Mouse (Mus musculus) liver, embryonic 15.5 days (tissue): ENCODE measurements around the gene Men1. TPM values are rescaled to one million over a fixed set of nuclear protein-coding genes. Genes with fewer than 3 reads are reported as not detected.
"Not testable (repeated sequence)": the region's sequence is repeated elsewhere in the genome, so short reads cannot be mapped to it uniquely, and the experiment has no call there.

Experiments used
- ATAC-seq: fragments of 200-750 bp; cut with Nextera tagmentation; 2 replicates; pipeline ENCODE4 v1.8.0; 2017; ENCODE audit warnings: moderate number of reproducible peaks, mild to moderate bottlenecking, moderate library complexity; ENCODE audit not compliant: insufficient read depth
- H3K27ac ChIP-seq: fragments of 300-500 bp; sonication (generic); replicated peaks from 2 replicates; pipeline ENCODE4 v1.5.1; 2015; ENCODE audit warnings: mild to moderate bottlenecking, inconsistent platforms
- H3K27me3 ChIP-seq: fragments of 300-500 bp; sonication (generic); 2 replicates; pipeline ENCODE4 v1.6.1; 2015; ENCODE audit warnings: mild to moderate bottlenecking, inconsistent platforms
- H3K36me3 ChIP-seq: fragments of 300-500 bp; sonication (generic); replicated peaks from 2 replicates; pipeline ENCODE4 v1.6.1; 2015; ENCODE audit warnings: moderate library complexity, mild to moderate bottlenecking, inconsistent platforms
- H3K4me1 ChIP-seq: fragments of 300-500 bp; sonication (generic); replicated peaks from 2 replicates; pipeline ENCODE4 v1.6.1; 2015; ENCODE audit warnings: inconsistent platforms
- H3K4me2 ChIP-seq: fragments of 300-500 bp; sonication (generic); 2 replicates; pipeline ENCODE4 v1.6.1; 2015; ENCODE audit warnings: moderate library complexity, mild to moderate bottlenecking, inconsistent platforms
- H3K4me3 ChIP-seq: fragments of 300-500 bp; sonication (generic); replicated peaks from 2 replicates; pipeline ENCODE4 v1.5.1; 2015; ENCODE audit warnings: mild to moderate bottlenecking, inconsistent platforms
- H3K9ac ChIP-seq: fragments of 300-500 bp; sonication (generic); 2 replicates; pipeline ENCODE4 v1.6.1; 2015; ENCODE audit warnings: moderate library complexity, mild to moderate bottlenecking, inconsistent platforms
- H3K9me3 ChIP-seq: fragments of 300-500 bp; sonication (generic); replicated peaks from 2 replicates; pipeline ENCODE4 v1.6.1; 2016; ENCODE audit warnings: inconsistent platforms
- WGBS: fragments of 180-500 bp; shearing (Covaris S2); methylation state at CpG from one replicate; pipeline ENCODE4 v1.1.7; 2015; ENCODE audit warnings: mixed read lengths; ENCODE audit not compliant: insufficient replicate concordance; 5-methylcytosine and 5-hydroxymethylcytosine counted together
- polyA plus RNA-seq: library from polyadenylated mRNA; unstranded; fragments of >200 nt; fragmentation: Nextera tagmentation; extraction: Ambion mirVana; gene quantifications from 2 replicates; pipeline ENCODE4 v1.2.1, GENCODE M21; 2015

Gene Men1
- polyA plus RNA-seq, 1 experiment from 2014 or later = 25.1 TPM

DNA sequence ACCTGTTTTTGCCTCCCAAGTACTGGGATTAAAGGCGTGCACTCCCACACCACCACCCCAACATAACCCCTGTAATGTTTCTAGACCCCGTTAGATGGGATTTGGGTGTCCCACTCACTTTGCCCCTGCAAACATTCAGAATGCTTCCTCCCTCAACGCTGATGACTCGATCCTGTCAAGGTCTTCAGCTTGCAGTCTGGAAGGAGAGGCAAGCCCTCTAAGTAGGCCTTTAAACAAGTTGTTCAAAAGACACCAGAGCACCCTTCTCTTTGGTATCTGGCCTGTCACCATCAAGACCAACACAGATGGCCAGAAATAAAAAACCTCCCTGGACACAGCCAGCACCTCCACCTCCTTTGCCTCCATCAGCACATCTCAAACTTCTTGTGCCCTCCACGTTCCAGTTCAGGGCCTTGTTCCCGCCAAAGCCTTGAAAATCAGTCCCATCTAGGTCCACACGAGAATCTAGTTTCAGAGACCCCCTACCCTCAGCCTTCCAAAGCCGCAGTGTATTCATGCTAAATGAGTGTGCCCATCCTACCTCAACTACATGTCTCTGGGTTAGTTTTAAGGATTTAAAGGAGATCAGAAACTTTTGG, 29.2 kb upstream of the Men1 start:
- H3K9me3 ChIP-seq = no peaks in the 10 kb centered on the region
- H3K27me3 ChIP-seq = no peaks in the 10 kb centered on the region
- peak overlapping the region; percentile 75 for H3K9ac ChIP-seq
- H3K4me1 ChIP-seq = peaks cover 83% of the 10 kb centered on the region
- peak overlapping the region; percentile 77 for H3K4me3 ChIP-seq
- ATAC-seq = no peak
- H3K4me2 ChIP-seq = peak overlapping the region; percentile 99
- 56% methylated on average over 8 of the region's 8 CpGs for WGBS
- peaks cover 7% of the 10 kb centered on the region; the same call in 1 of the 2 replicates for H3K36me3 ChIP-seq
- H3K27ac ChIP-seq = peak overlapping the region; percentile 84

DNA sequence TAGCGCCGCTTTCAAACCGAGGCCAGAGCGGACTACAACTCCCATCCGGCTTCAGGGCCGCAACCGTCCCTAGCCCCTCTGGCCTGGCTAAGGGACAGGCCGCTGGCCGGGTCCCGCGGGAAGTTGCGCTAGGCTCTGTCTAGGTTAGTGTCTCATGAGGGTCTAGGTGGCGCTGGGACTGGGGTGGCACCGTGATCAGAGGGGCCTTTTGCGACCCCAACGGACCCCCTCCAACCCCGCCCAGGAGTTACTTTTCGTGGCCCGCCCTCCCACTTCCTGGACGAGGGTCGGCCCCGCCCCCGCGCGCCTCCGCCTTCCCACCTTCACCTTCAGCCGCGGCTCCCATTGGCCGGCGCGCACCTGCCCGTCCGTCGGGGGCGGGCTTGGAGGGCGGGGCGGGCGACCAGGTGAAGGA, 28.6 kb upstream of the Men1 start, which contains the start of gene Cdc42bpg:
Gene Cdc42bpg (plus strand): TSS at position 320 of the 415 bp plus-strand sequence.
- H3K9ac ChIP-seq = peak within 1 kb of the TSS; percentile 75
- no peaks in the 10 kb centered on the region for H3K9me3 ChIP-seq
- WGBS = 1% methylated on average over 38 of the region's 38 CpGs
- H3K4me2 ChIP-seq = peak within 1 kb of the TSS; percentile 99
- peak within 1 kb of the TSS; percentile 84 for H3K27ac ChIP-seq
- no peaks in the 10 kb centered on the region for H3K27me3 ChIP-seq
- peak within 1 kb of the TSS; percentile 77 for H3K4me3 ChIP-seq
- peak; percentile 86 for ATAC-seq
- H3K36me3 ChIP-seq = peaks cover 12% of the 10 kb centered on the region; the same call in 1 of the 2 replicates
- peaks cover 78% of the 10 kb centered on the region for H3K4me1 ChIP-seq

DNA sequence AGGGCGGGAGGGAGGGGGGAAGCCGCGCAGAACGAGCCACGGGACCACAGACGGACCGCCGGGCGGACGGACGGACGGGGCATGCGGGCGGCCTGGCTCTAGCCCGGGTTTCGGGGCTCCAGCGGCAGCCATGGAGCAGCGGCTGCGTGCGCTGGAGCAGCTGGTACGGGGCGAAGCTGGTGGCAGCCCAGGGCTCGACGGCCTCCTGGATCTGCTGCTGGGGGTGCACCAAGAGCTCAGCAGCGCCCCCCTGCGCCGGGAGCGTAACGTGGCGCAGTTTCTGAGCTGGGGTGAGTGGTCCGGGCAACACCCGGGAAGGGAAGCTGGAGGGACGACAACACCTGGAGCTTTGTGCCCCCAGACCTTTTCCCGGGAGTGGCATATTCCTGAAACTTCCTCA, 28.2 kb upstream of the Men1 start:
- peaks cover 16% of the 10 kb centered on the region; the same call in 1 of the 2 replicates for H3K36me3 ChIP-seq

DNA sequence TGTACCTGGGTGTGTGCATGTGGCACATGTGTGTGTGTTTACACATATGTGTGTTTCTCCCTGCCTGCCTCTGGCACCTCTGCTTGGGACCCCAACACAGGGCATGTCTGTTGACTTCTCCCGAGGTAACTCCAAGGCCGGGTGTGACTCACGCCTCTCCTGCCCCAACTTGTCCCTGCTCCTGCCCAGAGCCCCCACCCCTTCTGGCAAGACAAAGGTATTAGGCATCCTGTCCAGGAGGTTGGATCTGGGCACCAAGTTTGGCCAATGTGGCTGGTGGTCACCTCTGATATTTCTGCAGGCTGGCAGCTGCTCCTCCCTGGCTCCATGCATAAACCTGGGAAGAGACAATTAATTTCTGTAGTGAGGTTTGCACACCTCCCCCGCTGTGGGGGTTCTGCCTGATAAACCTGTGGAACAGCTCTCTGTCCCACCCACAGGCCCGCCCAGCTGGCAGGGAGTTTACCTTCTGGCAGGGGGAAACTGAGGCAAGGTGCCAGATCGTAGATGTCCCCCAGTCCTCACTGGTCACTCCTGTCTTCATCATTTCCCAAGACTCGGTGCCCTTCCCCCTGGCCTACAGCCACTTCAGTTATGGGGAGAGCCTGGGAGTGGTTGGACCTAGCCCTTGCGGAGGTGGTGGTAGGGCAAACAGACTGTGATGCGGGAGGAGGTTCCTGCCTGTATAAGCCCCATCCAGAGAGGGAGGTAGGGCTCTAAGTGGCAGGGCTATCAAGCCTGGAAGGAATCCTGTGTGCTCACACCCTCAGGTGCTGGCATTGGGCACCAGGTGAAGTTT, 26.8 kb upstream of the Men1 start:
- no peak overlapping the region for H3K9ac ChIP-seq
- H3K27ac ChIP-seq = 0 out of 2 replicates have a peak overlapping the region, but pooled peaks have one; percentile 4
- ATAC-seq = no peak
- H3K4me3 ChIP-seq = peak overlapping the region; percentile 9; the same call in 1 of the 2 replicates
- H3K9me3 ChIP-seq = no peaks in the 10 kb centered on the region
- WGBS = 73% methylated on average over 9 of the region's 9 CpGs
- H3K4me2 ChIP-seq = peak overlapping the region; percentile 99
- H3K36me3 ChIP-seq = peaks cover 23% of the 10 kb centered on the region; the same call in 1 of the 2 replicates
- peaks cover 60% of the 10 kb centered on the region for H3K4me1 ChIP-seq
- no peaks in the 10 kb centered on the region for H3K27me3 ChIP-seq

More for the DNA sequence above, 28.2 kb upstream of the Men1 start:
- whole genome bisulfite sequencing = 1% methylated on average over 34 of the region's 34 CpGs
- Histone ChIP-seq H3K9me3 (no peaks in the 10 kb centered on the region), H3K4me1 (peaks cover 74% of the 10 kb centered on the region), H3K9ac (peak overlapping the region; percentile 75), H3K4me3 (peak overlapping the region; percentile 77), H3K27ac (peak overlapping the region; percentile 84), H3K27me3 (no peaks in the 10 kb centered on the region), H3K4me2 (peak overlapping the region; percentile 99)
- ATAC-seq = peak; percentile 59

DNA sequence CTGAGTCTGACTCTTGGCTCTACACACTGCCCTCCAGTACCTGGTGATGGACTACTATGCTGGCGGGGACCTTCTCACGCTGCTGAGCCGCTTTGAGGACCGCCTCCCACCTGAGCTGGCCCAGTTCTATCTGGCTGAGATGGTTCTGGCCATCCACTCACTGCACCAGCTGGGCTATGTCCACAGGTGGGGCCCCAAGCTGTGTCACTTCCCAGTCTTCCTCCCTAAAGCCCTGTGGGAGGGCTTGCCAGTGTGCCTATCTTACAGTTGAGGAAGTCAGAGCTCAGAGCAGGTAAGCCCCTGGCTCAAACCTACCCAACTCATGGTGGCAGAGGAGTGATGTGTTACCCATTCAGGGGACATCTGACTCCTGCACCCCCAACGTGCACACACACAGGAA, 24.6 kb upstream of the Men1 start:
- Histone ChIP-seq H3K27ac (no peak overlapping the region), H3K4me2 (no peak overlapping the region), H3K9ac (no peak overlapping the region), H3K4me3 (no peak overlapping the region), H3K4me1 (peaks cover 38% of the 10 kb centered on the region), H3K36me3 (peaks cover 43% of the 10 kb centered on the region), H3K27me3 (no peaks in the 10 kb centered on the region), H3K9me3 (no peaks in the 10 kb centered on the region)
- ATAC-seq = no peak
- WGBS = 83% methylated on average over 5 of the region's 5 CpGs

DNA sequence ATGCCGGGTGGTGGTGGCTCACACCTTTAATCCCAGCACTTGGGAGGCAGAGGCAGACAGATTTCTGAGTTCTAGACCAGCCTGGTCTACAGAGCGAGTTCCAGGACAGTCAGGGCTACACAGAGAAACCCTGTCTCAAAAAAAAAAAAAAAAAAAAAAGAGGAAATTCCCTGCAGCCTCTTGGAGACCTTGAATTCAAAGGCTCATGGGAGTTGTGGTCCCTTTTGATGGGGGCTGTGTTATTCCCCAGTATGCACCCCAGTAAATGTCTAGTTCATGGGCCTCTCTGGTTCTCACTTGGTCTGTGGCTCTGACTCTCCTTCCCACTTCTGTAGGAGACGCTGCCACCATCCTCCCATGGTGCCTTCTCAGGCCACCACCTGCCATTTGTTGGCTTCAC, 23.0 kb upstream of the Men1 start:
- peaks cover 23% of the 10 kb centered on the region for H3K4me1 ChIP-seq
- H3K4me3 ChIP-seq, H3K27ac ChIP-seq, H3K9ac ChIP-seq, ATAC-seq, H3K27me3 ChIP-seq, H3K4me2 ChIP-seq, H3K9me3 ChIP-seq: not testable (repeated sequence)
- WGBS = 71% methylated on average over 3 of the region's 3 CpGs
- peaks cover 46% of the 10 kb centered on the region for H3K36me3 ChIP-seq

DNA sequence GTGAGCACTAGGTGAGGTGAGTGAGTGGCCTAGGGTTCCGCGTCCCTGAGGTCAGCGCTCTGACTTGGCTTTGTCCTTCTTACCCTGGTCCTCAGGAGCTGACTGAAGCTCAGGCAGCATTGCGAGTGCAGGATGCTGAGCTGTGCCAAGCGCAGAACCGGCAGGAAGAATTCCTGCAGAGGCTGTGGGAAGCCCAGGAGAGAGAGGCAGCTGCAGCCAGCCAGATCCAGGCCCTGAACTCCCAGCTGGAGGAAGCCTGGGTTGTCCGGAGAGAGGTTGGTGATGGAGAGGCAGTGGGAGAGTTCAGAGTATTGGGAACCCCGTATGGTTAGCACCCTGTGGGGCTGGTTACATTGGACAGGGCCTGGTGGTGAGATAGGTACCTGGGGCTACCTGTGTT, 21.0 kb upstream of the Men1 start:
- H3K9me3 ChIP-seq = no peaks in the 10 kb centered on the region
- no peak overlapping the region for H3K9ac ChIP-seq
- H3K27ac ChIP-seq = no peak overlapping the region
- H3K36me3 ChIP-seq = peaks cover 51% of the 10 kb centered on the region
- H3K4me3 ChIP-seq = no peak overlapping the region
- 81% methylated on average over 8 of the region's 8 CpGs for WGBS
- H3K4me1 ChIP-seq = 0 out of 2 replicates have a peak, but pooled peaks cover 3% of the 10 kb centered on the region
- no peak overlapping the region for H3K4me2 ChIP-seq
- H3K27me3 ChIP-seq = no peaks in the 10 kb centered on the region
- no peak for ATAC-seq

DNA sequence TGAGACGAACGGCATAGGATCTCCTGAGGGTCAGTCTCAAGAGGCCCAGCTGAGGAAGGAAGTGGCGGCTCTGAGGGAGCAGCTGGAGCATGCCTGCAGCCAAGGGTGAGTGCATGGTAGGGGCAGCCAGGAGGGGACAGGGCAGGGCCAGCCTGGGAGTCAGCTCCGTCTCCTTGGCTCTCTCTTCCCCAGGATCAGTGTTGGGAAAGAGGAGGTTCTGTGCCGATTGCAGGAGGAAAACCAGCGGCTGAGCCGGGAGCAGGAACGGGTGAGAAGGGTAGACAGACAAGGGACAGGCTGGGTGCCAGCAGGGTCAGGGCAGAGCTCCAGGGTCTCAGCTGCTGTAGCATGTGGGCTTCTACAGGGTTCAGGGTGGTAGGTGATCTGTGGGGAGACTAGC, 20.3 kb upstream of the Men1 start:
- Histone ChIP-seq H3K9ac (no peak overlapping the region), H3K27ac (no peak overlapping the region), H3K4me3 (no peak overlapping the region), H3K4me2 (no peak overlapping the region), H3K4me1 (no peaks in the 10 kb centered on the region), H3K9me3 (no peaks in the 10 kb centered on the region), H3K36me3 (peaks cover 54% of the 10 kb centered on the region), H3K27me3 (no peaks in the 10 kb centered on the region)
- no peak for ATAC-seq
- 70% methylated on average over 8 of the region's 8 CpGs for WGBS

DNA sequence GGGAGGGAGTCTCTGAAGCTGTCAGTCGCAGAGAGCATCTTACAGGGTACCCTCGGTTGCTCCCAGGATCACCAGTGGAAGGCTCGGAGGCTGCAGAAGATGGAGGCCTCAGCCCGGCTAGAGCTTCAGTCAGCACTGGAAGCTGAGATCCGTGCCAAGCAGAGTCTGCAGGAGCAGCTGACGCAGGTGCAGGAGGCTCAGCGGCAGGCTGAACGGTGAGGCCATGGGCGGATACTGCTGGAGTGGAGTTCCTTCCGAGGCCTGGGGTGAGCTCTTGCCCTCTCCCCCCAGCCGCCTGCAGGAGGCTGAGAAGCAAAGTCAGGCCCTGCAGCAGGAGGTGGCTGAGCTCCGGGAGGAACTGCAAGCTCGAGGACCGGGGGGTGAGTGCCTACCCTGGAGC, 19.2 kb upstream of the Men1 start:
- ATAC-seq = no peak
- no peak overlapping the region for H3K4me2 ChIP-seq
- H3K27me3 ChIP-seq = no peaks in the 10 kb centered on the region
- H3K36me3 ChIP-seq = peaks cover 48% of the 10 kb centered on the region
- H3K4me1 ChIP-seq = no peaks in the 10 kb centered on the region
- no peak overlapping the region for H3K9ac ChIP-seq
- H3K4me3 ChIP-seq = no peak overlapping the region
- H3K27ac ChIP-seq = no peak overlapping the region
- 77% methylated on average over 14 of the region's 14 CpGs for WGBS
- H3K9me3 ChIP-seq = no peaks in the 10 kb centered on the region

DNA sequence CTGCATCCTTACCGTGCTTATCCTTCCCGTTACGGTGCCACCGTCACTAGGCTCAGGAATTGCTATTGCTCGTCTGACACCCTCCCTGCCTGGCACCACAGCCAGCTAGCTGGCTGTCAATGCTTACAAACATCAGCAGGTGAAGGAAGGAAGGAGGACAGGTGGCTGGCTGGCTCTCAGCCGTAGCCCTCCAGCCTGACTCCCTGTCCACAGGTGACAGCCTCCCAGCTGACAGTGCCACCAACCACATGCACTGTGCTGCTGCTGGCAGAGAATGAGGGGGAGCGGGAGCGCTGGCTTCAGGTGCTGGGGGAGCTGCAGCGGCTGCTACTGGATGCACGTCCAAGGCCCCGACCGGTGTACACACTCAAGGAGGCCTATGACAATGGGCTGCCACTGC, 16.6 kb upstream of the Men1 start:
- Histone ChIP-seq H3K36me3 (peaks cover 34% of the 10 kb centered on the region), H3K27ac (no peak overlapping the region), H3K9me3 (no peaks in the 10 kb centered on the region), H3K4me3 (no peak overlapping the region), H3K27me3 (no peaks in the 10 kb centered on the region), H3K4me1 (peaks cover 6% of the 10 kb centered on the region; the same call in 1 of the 2 replicates), H3K9ac (no peak overlapping the region), H3K4me2 (no peak overlapping the region)
- WGBS = 84% methylated on average over 12 of the region's 12 CpGs
- no peak for ATAC-seq

DNA sequence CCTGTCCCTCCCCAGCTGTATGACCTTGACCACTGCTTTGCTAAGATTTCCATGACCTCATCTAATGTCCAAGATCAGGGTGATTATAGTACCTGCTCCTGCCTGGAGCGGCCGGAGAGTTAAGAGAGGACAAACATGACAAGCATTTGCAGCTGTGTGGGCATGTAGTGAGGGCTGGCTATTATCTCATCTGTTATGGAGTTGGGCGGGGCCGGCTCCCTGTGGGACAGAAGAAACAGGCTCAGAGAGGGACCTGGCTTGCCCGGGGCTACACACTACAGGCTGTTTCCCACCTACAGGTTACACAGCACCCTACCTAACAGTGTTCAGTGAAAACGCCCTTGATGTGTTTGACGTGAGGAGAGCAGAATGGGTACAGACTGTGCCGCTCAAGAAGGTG, 13.4 kb upstream of the Men1 start:
- 57% methylated on average over 8 of the region's 8 CpGs for WGBS
- Histone ChIP-seq H3K4me1 (peaks cover 6% of the 10 kb centered on the region; the same call in 1 of the 2 replicates), H3K4me2 (no peak overlapping the region), H3K9ac (no peak overlapping the region), H3K9me3 (no peaks in the 10 kb centered on the region), H3K27me3 (no peaks in the 10 kb centered on the region), H3K4me3 (no peak overlapping the region), H3K36me3 (peaks cover 14% of the 10 kb centered on the region; the same call in 1 of the 2 replicates), H3K27ac (no peak overlapping the region)
- ATAC-seq = no peak
